Mouse (Mus musculus) small intestine, adult 2 months (tissue): ENCODE data around the gene Ube2j2. TPM values are rescaled to one million over a fixed set of nuclear protein-coding genes. Genes with fewer than 3 reads are reported as not detected.

ENCODE experiments used
- H3K27ac ChIP-seq: fragments of 200-500 bp; 2 replicates; pipeline ENCODE4 v1.5.1; 2012; ENCODE audit warnings: low read depth, low read length, control low read depth, inconsistent platforms; ENCODE audit not compliant: insufficient read depth
- H3K27me3 ChIP-seq: fragments of 200-500 bp; 2 replicates; pipeline ENCODE4 v1.6.1; 2012; ENCODE audit warnings: mild to moderate bottlenecking, moderate library complexity, low read length, inconsistent platforms; ENCODE audit not compliant: control insufficient read depth, insufficient read depth
- H3K36me3 ChIP-seq: fragments of 200-500 bp; 2 replicates; pipeline ENCODE4 v1.6.1; 2012; ENCODE audit warnings: mild to moderate bottlenecking, low read length, control low read depth, inconsistent platforms; ENCODE audit not compliant: control insufficient read depth, insufficient read depth
- H3K4me1 ChIP-seq: fragments of 200-500 bp; 2 replicates; pipeline ENCODE4 v1.6.1; 2012; ENCODE audit warnings: low read length, inconsistent platforms, mixed read lengths; ENCODE audit not compliant: control insufficient read depth, insufficient read depth, insufficient read length
- H3K4me3 ChIP-seq: fragments of 200-500 bp; 2 replicates; pipeline ENCODE4 v1.5.1; 2012; ENCODE audit warnings: low read depth, mild to moderate bottlenecking, control low read depth, inconsistent platforms, low read length, moderate library complexity
- CTCF ChIP-seq: fragments of 200-500 bp; IDR thresholded peaks from 2 replicates; pipeline ENCODE4 v1.5.1; 2012; ENCODE audit warnings: low read depth, mild to moderate bottlenecking, control low read depth, inconsistent platforms, low read length, moderate library complexity, mixed read lengths; ENCODE audit not compliant: insufficient replicate concordance, insufficient read length; ENCODE audit errors: extremely low read depth
- POLR2A ChIP-seq: fragments of 200-500 bp; IDR thresholded peaks from 2 replicates; pipeline ENCODE4 v1.6.1; 2012; ENCODE audit warnings: low read depth, mild to moderate bottlenecking, control low read depth, inconsistent platforms, low read length, moderate library complexity
- WGBS: fragments of 180-500 bp; shearing (Covaris S2); methylation state at CpG from one replicate; pipeline ENCODE4 v1.1.7; 2018; 5-methylcytosine and 5-hydroxymethylcytosine counted together
- polyA plus RNA-seq: library from polyadenylated mRNA; depleted of rRNA; stranded (reverse); fragments of >200 nt; gene quantifications from 2 replicates; pipeline ENCODE4 v1.2.3, GENCODE M21; 2012; rRNA removed

Ube2j2 gene
- 73.5 and 206 TPM in 2 replicates for polyA plus RNA-seq

DNA sequence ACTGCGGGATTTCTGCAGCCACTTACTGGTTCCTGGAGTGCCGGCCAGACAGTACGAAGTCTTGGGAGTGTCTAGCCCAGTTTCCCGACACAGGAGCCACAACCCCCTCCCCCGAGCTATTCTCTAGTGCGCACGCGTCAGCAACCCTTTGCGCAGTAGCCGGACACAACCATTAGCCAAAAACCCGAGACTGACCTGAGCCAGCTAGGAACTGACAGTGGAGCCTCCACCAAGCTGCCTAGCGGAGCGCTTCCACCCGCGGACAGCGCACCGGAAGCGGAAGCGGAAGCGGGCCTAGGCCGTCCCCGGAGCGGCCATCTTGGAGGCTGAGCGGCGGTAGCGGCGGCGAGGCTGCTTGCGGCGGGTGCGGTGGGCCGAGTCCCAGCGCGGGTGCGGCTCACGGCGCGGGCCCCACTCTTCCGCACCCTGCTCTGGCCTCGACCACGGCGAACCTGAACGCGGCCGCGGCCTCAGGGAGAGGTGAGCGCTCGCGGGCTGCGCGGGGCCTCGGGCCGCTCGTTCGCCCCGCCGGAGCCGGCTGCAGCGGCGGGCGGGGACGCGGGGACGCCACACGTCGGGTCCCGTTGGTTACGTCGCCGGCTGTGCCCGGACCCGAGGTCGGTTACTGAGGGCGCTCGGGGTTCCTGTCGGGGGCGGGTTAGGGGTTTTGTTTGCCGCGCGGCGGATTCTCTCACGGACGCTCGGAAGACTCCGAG lies at the start of gene Ube2j2:
TSS of gene Ube2j2 (plus strand) at position 298 of the 716 bp plus-strand sequence.
- under 1% methylated on average over 76 of the region's 85 CpGs for WGBS
- H3K27me3 ChIP-seq: no peaks in the 10 kb centered on the region
- TF ChIP-seq POLR2A (peak; percentile 68), CTCF (no peak)
- peak within 1 kb of the TSS; percentile 90 for H3K27ac ChIP-seq
- H3K4me3 ChIP-seq: peak within 1 kb of the TSS; percentile 92
- peaks cover 18% of the 10 kb centered on the region for H3K4me1 ChIP-seq
- H3K36me3 ChIP-seq: peaks cover 11% of the 10 kb centered on the region; the same call in 1 of the 2 replicates

DNA sequence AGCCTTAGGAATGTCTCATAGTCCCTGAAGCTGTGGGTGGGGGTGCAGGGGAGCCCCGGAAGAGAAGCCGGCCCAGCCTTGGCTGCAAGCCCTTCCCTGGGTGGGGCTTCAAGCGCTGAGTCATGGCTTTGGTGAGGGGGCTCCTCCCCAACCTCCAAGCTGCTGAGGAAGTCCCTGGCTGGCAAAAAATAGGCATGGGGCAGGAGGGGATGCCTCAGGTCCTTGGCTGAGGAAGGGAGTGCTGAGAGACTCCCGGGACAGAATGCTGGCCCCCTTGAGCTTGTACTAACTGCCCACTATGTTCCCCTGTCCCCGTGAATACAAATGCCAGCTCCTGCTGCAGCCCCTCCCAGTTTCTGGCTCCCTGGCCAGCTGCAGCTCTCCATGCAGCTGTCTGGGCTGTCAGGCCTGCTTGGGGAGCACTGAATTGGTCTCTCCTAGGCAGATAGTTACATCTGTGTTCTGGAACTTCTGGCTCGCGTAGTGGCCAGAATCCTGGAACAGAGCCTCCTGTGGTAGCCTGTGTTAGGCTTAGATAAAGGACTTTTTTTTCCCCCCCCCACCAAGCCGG lies 49.2 kb upstream of the Ube2j2 start:
- H3K27ac ChIP-seq: peak overlapping the region; percentile 64
- H3K27me3 ChIP-seq: no peaks in the 10 kb centered on the region
- peak overlapping the region; percentile 22; the same call in 1 of the 2 replicates for H3K4me3 ChIP-seq
- peaks cover 5% of the 10 kb centered on the region for H3K36me3 ChIP-seq
- no peak for TF ChIP-seq CTCF
- TF ChIP-seq POLR2A: no peak
- 25% methylated on average over 8 of the region's 8 CpGs for WGBS
- H3K4me1 ChIP-seq: peaks cover 21% of the 10 kb centered on the region

DNA sequence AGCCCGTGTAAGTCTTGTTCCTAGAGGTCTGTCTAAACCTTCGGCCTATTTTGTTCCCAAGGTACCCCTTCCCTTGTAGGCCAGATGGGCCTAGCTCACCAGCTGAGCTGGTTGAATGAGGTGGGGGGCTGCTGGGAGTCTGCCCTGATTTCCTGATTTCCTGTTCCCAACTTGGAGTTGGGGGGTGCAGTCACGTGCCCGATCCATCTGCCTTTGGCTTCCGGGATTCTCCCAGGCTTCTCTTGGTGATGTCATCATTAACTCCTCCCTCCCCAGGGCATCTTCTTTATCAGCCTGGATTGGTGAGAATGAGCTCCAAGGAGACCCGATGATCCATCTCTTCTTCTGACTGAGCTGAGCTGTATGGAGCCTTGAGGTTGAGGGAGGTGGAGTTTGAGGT lies 48.4 kb upstream of the Ube2j2 start:
- no peaks in the 10 kb centered on the region for H3K27me3 ChIP-seq
- TF ChIP-seq POLR2A: no peak
- no peak for TF ChIP-seq CTCF
- WGBS: 62% methylated on average over 6 of the region's 6 CpGs
- peaks cover 21% of the 10 kb centered on the region for H3K4me1 ChIP-seq
- H3K36me3 ChIP-seq: peaks cover 8% of the 10 kb centered on the region
- H3K4me3 ChIP-seq: peak overlapping the region; percentile 15
- H3K27ac ChIP-seq: peak overlapping the region; percentile 64

DNA sequence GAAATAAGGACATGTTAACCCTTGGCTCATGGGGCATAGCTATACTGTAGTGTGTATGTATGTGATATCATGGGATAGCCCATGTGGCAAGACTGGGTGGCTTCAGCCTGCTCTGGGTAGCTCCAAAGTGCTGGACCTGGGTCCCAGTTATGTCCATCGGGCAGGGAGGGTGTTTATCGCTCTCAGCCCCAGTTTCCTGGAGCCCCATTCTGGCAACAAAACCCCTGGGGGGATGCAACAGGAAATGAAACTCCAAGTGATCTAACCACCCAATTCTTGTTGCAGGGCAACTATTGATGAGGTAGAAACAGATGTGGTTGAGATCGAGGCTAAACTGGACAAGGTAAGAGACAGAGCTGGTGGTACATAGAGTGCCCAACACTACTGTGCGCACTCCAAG lies 47.8 kb upstream of the Ube2j2 start:
- WGBS: 91% methylated on average over 4 of the region's 4 CpGs
- no peak overlapping the region for H3K27ac ChIP-seq
- TF ChIP-seq CTCF: no peak
- TF ChIP-seq POLR2A: no peak
- H3K36me3 ChIP-seq: peaks cover 8% of the 10 kb centered on the region
- peaks cover 16% of the 10 kb centered on the region for H3K4me1 ChIP-seq
- no peak overlapping the region for H3K4me3 ChIP-seq
- H3K27me3 ChIP-seq: no peaks in the 10 kb centered on the region

DNA sequence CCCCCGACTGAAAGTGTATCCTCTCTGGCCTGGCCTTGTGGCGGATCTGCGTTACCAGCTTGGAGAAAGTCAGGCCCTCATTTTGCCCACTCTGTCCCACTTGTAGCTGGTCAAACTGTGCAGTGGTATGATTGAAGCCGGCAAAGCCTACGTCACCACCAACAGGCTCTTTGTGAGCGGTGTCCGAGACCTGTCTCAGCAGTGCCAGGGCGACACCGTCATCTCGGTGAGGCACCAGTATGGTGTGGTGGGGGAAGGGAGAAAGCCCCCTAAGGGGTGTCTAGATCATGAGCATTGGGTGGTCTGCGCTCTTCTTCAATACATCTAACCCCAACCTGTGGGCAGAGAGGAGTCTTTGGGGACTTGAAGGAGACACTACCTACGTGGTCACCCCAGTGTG lies 47.2 kb upstream of the Ube2j2 start:
- 98% methylated on average over 12 of the region's 12 CpGs for WGBS
- TF ChIP-seq POLR2A (no peak), CTCF (no peak)
- peaks cover 9% of the 10 kb centered on the region for H3K36me3 ChIP-seq
- H3K27me3 ChIP-seq: no peaks in the 10 kb centered on the region
- H3K27ac ChIP-seq: no peak overlapping the region
- H3K4me3 ChIP-seq: no peak overlapping the region
- H3K4me1 ChIP-seq: peaks cover 16% of the 10 kb centered on the region

DNA sequence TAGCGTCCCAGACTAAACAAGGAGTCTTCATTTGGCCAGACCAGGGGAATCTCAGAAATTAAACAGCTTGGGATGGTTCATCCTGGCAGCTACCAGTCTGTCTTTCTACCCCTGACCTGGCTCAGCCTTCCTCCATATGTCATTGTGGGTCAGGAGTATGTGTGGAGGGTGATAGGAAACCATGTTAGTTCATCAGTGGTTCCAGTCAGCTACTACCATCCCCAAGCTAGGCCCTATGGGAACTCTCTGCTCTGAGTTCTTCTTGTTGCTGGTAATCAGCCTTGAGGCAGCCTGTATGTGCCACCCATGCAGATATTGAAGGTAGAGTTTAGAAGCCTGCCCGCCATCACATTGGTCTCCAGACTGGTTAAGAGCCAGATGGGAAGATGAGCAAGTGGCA lies 45.3 kb upstream of the Ube2j2 start:
- Histone ChIP-seq H3K27ac (no peak overlapping the region), H3K36me3 (peaks cover 20% of the 10 kb centered on the region), H3K4me1 (peaks cover 8% of the 10 kb centered on the region), H3K4me3 (no peak overlapping the region), H3K27me3 (no peaks in the 10 kb centered on the region)
- 98% methylated on average over 2 of the region's 2 CpGs for WGBS
- no peak for TF ChIP-seq POLR2A
- no peak for TF ChIP-seq CTCF

DNA sequence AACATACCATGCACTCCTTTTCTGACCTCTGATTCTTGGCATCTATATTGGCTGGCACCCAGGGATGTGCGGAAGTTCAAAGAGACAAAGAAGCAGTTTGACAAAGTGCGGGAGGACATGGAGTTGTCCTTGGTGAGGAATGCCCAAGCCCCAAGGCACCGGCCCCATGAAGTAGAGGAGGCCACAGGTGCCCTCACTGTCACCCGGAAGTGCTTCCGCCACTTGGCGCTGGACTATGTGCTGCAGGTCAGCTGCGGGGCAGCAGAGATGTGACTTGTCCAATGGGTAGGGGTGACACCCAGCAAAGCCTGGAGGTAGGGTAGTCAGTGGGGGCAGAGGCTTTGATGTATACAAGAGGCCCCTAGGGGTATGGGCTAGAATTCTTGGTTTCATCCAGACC lies 44.3 kb upstream of the Ube2j2 start:
- WGBS: 90% methylated on average over 7 of the region's 7 CpGs
- no peak overlapping the region for H3K27ac ChIP-seq
- H3K36me3 ChIP-seq: peaks cover 24% of the 10 kb centered on the region
- no peak overlapping the region for H3K4me3 ChIP-seq
- H3K4me1 ChIP-seq: peaks cover under 1% of the 10 kb centered on the region; the same call in 1 of the 2 replicates
- no peaks in the 10 kb centered on the region for H3K27me3 ChIP-seq
- TF ChIP-seq POLR2A: no peak
- no peak for TF ChIP-seq CTCF
